Mouse (Mus musculus): ENCODE data around the gene Myo16.

Myo16 gene

DNA sequence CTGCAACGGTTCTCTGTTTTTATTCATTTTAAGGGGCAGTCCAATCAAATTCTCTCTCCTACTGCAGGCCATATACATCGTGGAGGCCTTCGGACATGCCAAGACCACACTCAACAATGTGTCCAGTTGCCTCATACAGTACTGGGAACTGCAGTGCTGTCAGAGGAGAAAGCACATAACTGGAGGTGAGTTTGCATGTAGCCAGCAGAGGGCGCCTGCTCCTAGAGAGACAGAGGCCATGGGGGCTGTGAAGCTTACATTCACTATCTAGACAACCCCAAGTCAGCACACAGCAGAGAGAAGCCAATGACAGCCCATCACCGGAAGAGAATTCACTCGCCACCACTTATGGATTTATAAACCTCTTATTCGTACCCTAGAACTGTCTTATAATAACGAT lies 251.8 kb downstream of the Myo16 start:
- DNase-seq (ENCODE audit: low read depth in 2 of 2, low spot score in 2 of 2), result peak in 1 of 2 experiments; percentile 14

DNA sequence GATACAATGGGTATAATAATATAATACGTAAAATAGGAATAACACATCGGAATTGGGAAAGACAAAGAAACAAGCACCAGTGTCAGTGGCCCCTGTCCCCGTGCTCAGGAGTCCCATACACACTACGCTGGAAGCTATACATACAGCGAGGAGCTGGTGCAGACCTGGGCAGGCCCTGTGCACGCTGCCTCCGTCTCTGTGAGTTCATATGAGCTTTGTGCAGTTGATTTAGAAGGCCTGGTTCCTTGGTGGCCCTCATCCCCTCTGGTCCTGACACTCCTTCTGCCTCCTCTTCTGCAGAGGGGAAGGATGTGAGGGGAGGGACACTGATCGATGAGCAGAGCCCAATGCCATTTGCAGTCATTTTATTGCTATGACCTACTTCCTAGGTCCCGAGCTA lies 255.3 kb downstream of the Myo16 start:
- DNase-seq (ENCODE audit: low read depth in 2 of 2, low spot score in 2 of 2), result no peak

DNA sequence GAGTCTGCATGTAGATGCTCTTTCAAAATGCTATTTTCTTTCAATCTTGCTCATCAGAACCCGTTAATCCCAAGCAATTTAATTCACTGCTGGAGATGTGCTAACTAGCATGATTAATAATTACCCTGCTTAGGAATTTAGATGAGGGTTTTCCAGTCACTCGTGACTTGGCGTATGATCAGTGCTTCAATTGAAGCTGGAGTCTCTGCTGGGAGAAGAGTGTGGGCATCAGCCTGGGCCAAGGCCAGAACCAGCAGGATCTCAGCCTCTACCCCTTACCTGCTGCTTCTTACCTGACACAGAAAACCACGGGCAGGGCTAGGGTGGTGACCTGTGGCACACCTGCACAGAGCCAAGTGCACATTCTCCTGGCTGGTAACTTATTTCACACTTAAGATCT lies 257.8 kb downstream of the Myo16 start:
- DNase-seq (ENCODE audit: low read depth in 2 of 2, low spot score in 2 of 2), result no peak

DNA sequence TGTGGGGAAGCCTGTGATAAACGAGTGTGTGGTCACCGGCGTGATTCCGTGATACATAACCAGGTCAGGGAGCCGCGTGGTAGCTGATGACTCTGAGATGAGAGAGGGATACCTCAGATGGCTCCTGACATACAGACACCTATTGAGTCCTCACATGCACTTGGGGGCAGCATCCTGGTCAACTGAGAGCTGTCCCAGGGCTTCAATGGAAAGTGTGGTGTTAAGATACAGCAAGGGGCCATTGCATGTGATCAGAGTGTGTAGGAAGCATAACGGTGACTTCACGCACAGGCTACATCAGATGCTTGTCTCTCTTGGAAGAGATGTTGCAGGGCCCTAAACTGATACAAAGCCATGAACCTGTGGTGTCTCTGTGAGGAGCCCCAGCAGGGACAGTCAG lies 260.2 kb downstream of the Myo16 start:
- no peak for DNase-seq (ENCODE audit: low read depth in 2 of 2, low spot score in 2 of 2)

DNA sequence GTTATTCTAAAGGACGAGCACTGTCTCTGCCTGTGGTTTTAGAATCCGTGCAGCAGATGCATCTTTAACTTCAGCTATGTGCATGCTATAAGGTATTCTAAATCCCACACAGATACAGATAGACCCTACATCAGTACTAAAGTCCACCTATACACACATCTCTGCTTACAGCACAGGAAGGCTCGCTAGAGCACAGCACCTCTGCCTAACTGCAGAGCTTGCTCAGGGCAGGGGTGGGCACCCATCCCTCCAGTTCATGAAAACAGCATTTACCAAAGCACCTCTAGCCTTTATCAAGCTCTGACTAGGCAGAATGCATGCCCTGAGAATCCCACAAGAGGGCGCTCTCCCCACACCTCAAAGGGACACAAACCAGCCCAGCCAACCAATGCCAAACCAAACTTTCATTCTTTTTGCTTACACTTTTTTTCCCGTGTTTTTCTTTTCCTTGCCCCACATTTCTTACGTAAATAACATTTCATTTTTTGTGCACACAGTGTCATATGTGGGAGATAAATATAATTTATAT lies 261.0 kb downstream of the Myo16 start:
- peak in 1 of 2 experiments; percentile 9 for DNase-seq (ENCODE audit: low read depth in 2 of 2, low spot score in 2 of 2)

DNA sequence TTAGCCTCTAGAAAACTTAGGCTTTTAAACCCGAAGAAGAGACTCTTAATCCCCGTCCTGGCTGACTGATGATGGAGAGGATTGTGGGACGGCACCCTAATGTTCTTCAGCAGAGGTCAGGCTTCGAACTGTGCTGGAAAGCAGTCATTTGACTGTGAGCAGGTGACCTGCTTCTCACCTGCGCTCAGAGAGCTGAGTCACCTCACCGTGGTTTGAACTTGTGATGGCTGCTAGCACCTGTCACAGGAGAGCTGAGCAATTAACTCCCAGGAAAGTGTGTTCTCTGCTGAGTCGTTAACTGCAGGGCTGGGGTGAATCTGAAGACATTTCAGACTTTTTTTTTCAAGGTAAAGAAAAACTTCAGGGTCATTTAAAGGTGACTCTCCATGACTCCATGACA lies 261.6 kb downstream of the Myo16 start:
- DNase-seq (ENCODE audit: low read depth in 2 of 2, low spot score in 2 of 2), result no peak

DNA sequence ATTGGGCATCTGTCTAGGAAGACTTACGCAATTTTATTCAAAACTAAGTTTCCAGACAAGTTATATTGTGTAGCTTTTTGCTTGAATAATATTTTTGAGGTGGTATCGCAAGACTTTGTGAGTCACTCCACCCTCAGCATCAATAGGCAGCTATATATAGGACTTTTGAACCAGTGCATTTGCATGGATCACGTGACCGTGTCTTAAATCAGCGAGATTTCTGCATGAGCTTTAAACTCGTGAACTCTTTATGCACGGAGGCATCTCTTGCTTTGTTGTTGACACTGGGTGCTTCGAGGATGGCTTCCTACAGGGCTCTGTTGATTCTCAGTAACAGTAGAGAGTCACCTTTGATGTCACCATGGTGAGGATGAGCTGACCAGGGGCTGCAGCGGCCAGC lies 262.2 kb downstream of the Myo16 start:
- no peak for DNase-seq (ENCODE audit: low read depth in 2 of 2, low spot score in 2 of 2)

DNA sequence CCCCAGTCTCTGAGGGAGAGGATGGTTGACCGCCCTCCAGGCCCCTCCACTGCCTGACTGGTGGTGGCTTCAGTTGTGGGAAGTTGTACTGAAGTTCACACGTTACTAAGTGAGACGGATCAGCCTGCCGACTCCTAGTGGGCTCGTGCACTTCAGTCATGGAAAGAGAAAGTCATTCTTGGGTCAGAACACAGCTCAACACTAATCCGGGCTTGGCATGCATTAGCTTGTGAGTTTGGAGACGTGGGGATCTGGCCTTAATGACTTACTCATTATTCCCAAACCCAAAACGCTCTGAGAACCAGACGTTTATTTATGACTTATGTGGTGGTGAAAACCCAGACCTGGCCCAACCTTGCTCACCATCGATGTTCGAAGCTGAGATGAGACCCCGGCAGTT lies 263.1 kb downstream of the Myo16 start:
- DNase-seq (ENCODE audit: low read depth in 2 of 2, low spot score in 2 of 2), result no peak

DNA sequence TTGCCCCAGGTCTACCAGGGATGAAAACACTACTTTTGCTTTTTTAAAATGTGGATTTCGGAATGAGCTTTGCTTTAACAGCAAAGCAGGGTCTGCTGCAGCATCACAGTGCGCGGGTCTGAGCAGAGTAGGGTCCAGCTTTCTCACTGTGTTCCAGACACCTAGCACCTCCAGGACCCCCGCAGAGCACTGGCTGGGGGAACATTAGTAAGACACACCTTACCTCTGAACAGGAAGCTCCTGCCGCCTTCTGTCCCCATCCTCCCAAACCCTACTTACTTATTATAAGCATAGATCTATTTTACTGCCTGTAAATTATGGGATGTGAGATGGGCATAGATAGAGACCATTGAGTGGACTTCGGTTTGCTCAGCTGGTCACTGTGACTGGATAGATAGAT lies 263.6 kb downstream of the Myo16 start:
- no peak for DNase-seq (ENCODE audit: low read depth in 2 of 2, low spot score in 2 of 2)

DNA sequence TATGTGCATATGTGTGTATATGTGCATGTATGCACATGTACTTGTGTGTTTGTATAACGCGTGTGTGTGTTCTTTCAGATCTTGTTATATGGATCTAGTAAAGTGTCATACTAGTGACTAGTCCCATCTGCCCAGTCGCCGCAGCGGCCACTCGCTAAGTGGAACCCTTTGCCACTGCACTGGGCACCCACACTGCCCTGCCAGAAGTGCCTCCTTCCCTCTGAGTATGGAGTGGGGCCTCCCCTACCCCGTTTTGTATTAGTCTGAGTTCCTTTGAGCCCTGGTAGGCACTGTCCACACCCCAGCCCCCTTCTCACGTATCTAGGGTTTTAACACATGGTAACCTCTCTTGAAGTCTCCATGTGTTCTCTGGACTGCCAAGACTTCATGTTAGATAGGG lies 264.3 kb downstream of the Myo16 start:
- no peak for DNase-seq (ENCODE audit: low read depth in 2 of 2, low spot score in 2 of 2)

DNA sequence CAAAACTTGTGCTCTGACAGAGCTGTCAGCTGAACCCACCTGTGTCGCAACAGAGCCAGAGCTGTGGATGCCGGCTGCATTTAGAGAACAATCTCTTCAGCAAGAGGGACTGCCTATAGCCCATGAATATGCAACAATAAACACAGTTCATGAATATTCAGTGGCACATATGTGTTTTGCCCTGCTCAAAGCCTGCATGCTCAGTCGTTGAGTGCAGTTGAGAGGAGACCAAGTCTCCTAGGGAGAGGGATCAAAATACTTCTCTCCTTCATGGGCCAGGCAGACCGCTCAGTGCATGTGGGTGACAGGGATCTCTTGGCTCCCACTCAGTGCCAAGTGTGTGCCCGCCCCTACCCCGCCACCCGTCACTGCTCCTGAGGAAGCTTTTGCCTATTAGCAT lies 265.3 kb downstream of the Myo16 start:
- DNase-seq (ENCODE audit: low read depth in 2 of 2, low spot score in 2 of 2), result no peak

DNA sequence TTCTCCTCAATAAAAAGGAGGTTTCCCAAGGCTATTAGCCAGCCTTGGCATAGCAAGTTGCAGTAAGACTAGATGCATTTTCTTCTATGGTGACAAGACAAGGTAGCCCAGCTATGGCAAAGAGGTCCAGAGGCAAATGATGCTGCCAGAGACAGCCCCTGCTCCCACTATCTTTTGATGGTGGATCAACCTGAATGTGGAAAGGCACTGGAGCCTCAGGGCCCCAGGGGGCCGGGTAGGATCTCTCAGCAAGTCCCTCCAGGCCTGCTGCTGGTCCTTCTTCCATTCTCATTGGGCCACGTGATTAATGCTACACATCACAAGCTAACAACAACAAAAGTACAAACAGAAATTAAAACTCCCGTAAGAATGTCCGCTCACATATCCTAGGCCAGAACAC lies 266.0 kb downstream of the Myo16 start:
- no peak for DNase-seq (ENCODE audit: low read depth in 2 of 2, low spot score in 2 of 2)

DNA sequence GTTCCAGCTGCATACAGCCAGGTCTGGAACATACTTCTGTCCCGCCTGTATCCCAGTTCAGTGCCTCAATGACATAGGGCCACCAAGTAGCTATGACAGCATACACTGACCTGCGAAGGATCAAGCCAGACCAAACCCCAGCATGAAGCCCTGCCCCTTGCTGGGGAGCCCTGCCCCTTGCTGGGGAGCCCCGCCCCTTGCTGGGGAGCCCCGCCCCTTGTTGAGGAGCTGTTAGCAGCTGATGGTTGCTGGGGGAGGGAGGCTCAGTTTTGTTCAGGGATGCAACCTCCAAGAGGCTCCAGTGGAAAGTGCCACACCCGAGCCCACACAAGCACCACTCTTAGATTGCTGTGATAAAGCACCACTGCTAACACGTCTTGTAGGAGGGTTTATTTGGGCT lies 266.8 kb downstream of the Myo16 start:
- no peak for DNase-seq (ENCODE audit: low read depth in 2 of 2, low spot score in 2 of 2)

DNA sequence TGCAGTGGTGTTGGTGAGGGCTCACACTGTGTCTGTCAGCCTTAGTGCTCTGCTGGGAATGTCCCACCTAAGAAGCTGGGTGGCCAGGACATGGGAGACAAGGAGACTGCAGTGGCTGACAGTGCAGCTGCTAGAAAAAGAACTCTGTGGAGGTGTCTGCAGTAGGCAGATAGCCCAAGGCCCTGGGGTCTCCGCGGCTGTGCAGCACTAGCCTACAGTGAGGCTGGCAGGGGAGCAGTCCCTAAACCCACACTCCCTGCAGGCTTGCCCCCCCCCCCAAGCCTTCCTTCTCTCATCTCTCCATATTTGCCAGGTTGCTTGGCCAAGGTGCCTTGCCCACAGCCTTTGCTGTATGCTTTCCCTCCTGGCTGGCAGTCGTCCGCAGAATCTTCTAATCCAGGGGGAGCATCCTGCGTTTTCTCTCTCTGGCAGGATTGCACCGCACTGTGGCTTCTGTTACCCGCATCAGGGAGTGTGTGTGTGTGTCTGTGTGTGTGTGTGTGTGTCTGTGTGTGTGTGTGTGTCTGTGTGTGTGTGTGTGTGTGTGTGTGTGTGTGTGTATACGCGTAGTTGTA lies 267.9 kb downstream of the Myo16 start:
- DNase-seq (ENCODE audit: low read depth in 2 of 2, low spot score in 2 of 2), result no peak

DNA sequence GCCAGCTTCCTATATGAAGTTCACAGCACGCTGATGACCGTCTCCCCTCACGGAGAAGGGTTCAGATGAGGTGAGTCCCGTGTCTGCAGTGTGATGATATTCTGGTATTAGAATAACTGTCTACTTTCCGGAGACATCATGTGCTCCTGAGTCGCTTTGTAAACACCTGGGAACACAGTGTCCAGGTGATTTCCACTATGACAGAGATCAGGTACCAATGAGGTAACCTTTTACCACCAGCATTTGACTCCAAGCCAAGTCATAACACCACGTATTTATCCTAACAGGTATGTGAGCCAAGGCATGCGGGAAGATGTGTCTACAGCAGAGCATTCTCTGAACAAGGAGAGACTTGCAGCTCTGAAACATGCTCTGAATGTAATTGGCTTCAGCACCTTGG lies 281.8 kb downstream of the Myo16 start:
- DNase-seq (ENCODE audit: low read depth in 2 of 2, low spot score in 2 of 2), result no peak

DNA sequence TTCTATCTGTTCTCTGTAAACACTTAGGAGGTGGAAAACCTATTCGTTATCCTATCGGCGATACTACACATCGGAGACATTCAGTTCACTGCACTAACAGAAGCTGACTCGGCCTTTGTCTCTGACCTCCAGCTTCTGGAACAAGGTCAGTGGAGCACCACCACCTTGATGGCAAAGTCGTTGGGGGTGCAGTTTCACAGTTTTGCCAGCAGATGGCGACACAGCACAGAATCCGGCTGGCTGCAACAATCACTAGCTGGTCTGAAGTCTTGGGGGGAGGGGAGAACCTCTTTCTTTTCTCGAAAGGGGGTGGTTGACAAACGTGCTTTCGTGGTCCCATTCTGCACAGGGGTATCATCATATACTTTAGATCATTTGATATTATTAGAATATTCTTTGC lies 285.1 kb downstream of the Myo16 start:
- DNase-seq (ENCODE audit: low read depth in 2 of 2, low spot score in 2 of 2), result peak; percentile 26 to 29

DNA sequence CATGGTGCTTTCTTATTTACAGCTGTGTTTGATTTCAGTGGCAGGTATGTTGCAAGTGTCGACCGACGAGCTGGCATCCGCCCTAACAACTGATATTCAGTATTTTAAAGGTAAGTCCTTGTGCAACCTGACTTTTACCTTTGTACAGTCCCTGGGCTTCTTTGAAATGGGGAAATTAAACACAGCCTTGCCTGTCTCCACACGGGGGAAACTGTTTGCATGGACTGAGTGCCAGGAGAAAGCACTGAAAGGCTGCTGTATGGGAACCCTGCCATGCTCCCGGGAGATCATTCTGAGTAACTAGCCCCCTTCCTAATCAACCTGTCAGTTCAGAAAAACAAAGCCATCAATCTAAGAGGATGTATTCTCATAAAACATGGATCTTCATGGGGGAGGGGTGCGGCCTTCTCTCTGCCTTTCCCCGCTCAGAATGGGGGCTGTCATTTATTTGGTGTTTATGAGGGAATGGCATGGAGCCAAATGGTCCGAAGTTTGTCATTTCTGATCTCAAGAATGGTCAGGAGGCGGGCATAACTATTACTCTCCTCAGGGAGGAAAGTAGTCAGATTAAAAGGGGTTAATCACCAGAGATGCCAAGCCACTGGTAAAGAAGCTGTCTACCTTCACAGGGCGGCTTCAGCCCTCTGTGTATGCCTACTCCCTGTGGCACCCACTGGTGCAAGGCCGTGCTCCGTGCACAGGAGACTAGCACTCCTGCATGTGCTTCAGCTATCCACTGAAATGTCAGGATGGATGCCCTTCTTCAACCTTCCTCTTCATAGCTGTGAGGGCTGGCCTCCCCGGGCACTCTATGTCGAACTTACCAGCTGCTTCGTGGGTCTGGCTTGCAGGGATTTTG lies 286.1 kb downstream of the Myo16 start:
- DNase-seq (ENCODE audit: low read depth in 2 of 2, low spot score in 2 of 2), result no peak

DNA sequence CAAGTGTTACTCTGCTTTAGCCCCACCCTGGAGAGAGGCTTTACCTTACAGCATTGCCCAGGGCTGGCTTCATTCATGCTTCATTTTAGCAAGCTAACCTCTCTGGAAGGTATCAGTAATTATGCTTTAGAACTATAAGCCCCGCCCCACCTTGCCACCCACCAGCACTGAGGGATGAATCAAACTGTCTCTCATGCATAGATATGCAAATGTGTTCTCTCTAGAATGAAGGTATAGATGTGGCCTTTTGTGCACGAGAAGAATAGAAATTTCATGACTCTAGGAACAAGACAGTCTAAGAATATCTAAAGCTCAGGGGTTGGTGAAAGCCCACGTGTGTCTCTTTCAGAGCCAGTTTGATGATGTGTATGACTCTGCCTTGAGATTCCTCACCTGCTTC lies 288.9 kb downstream of the Myo16 start:
- no peak for DNase-seq (ENCODE audit: low read depth in 2 of 2, low spot score in 2 of 2)

DNA sequence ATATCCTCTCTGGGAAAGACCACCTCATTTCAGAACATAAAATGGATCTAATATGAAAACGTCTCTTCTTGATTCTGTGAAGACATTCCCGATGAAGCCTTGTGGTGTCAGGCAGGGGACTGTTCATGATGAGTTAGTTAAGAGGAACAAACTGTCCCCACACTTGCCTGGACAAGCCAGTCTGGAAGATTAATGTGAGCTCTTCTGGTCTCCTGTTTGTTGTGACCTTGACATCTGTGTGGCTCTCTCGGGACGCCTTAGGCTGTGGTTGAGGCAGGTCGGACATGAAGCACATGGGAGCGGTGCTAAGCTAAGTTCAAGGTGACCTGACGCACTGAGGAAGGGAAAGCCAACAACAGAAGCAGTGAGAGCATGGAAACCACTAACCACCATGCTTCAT lies 291.3 kb downstream of the Myo16 start:
- no peak for DNase-seq (ENCODE audit: low read depth in 2 of 2, low spot score in 2 of 2)

DNA sequence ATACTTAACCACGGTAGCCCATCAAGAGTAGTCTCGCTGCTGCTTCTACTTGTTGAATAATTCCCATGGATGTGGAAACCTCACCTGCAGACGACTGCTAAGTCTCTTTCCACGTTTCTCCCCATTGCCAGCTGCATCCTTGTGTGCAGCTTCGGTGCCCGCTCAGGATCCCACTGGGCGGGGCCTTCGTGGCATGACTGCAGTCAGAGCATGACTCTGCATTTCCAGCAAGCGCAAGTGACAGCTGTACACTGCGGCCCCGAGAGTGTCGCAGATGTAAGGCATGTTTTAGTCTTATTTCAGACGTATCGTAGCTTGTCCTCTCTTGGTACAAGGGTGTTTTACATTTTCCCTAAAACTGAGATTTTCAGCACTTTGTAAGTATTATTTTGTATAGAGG lies 294.8 kb downstream of the Myo16 start:
- DNase-seq (ENCODE audit: low read depth in 2 of 2, low spot score in 2 of 2), result no peak

DNA sequence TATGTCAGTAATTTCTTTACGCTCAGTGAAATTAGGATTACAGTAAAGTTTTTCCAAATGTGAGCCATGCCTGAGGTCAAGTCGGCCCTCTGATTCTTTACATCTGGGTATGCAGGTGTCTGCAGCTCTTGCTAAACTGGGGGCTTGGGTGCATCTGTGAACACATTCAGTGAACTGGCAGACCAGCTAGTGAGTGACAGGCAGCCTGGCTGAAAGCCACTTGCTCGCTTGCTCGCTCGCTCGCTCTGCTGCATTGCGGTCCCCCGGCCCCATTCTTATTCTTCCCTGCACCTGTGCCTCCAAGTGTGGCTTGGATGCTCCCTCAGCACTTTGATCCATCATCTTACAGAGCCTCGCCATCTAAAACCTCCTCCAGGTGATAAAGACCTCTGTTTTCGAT lies 299.3 kb downstream of the Myo16 start:
- DNase-seq (ENCODE audit: low read depth in 2 of 2, low spot score in 2 of 2), result no peak

DNA sequence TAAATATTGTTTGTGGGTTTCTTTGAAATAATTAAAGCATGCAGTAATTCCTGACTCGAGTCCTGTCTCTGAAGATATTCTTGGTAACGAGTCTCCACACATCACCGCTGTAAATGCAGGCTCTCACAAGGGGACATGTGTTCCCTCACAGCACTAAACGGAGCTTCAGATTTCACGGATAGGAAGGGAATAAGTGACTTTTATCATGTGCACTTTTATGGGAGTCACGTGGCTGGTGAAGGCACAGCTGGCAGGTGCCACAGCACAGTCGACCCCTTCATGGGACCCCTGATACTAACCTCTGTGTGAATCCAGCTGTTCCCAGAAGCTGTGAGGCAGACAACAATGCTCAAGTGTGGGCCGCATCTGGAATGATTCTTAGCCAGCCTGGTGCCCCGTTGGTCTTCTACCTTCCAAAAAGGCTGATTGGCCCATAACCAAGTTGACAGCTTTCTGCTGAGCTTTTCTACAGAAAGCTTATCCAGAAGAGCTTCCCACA lies 304.5 kb downstream of the Myo16 start:
- DNase-seq (ENCODE audit: low read depth in 2 of 2, low spot score in 2 of 2), result no peak

DNA sequence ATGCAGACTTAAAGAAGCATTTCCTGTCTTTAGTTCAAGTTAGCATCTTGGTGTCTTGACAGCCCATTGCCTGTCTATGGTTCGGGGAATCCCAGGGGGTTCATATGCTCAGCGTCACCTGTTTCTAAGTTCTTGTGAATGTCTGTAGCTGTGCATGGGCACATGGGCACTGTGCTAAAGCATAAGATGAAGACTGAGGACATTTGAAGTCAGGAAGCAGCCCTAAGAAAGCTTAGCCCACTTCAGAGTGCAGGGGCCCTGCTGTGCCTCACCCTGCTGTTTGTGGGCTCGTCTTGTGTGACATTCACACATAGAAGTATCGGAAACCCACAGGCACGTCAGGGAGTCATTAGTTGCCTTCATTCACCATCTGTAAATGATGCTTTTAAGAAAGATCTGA lies 308.6 kb downstream of the Myo16 start:
- no peak for DNase-seq (ENCODE audit: low read depth in 2 of 2, low spot score in 2 of 2)

All from CD8-positive naive resting alpha-beta T cell, adult 2 months (primary cell).